Mouse (Mus musculus): ENCODE data around the gene Alk.

Alk gene

DNA sequence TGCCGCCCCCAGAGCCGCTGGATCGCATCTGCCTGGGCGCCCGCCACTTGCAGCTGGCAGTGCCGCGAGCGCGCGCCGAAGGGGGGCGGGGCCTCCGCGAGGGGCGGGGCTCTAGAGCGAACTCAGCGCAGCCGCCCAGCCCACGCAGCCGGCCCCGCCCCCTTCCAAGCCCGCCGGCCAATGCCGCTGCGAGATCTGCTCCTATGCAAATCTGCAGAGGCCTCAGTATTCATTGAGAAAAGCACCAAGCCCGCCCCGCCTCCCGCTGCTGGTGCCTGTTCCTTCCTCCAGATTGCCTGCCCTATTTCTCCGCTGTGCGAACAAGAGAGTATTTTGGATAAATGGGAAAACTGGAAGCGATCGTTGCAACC is at the start of gene Alk:
Gene Alk, minus strand, starts transcription at position 18 of the 371 bp plus-strand sequence.
- DNase-seq (ENCODE audit: low spot score), result peak; percentile 83

DNA sequence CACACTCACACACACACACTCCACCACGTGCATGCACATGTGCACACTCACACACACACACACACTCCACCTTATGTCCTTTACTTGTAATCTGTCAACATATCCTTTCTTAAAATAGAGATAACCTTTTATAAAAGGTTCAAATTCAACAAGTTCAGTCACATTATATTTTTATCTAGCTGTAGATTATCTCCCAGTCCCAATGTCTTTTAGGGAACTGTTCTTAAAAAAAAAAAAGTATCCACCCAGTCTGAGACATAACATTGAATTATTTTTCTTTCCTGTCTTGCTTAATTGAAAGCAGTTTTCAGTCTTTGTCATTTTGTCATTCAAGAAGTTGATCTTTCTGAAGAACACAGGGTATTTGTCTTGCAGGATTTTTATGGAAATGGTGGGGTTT is 48.4 kb upstream of the Alk start:
- no peak for DNase-seq (ENCODE audit: low spot score)

DNA sequence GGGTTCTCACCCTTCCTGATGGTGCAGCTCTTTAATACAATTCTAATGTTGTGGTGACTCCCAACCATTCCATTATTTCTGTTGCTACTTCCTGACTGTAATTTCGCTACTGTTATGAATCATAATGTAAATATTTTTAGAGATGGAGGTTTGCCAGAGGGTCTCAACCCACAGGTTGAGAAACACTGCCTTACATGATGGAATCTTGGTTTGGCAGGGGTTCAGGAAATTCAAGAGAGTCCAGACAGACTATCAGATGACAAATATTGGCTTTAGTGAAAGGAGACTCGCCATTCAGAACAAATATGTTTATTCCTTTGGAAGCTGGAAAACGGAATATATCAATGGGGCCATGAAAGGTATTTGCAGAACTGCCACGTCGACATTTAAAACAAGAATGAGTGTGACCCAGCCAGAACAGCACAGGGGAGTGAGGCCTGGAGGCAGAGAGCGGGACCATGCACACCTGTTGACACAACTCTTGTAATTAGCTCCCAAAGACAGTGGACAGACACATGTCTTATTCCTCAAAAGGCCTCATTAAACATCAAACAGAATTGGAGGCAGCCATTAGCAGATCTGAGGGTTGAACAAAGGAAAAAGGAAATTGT is 44.3 kb upstream of the Alk start:
- no peak for DNase-seq (ENCODE audit: low spot score)

DNA sequence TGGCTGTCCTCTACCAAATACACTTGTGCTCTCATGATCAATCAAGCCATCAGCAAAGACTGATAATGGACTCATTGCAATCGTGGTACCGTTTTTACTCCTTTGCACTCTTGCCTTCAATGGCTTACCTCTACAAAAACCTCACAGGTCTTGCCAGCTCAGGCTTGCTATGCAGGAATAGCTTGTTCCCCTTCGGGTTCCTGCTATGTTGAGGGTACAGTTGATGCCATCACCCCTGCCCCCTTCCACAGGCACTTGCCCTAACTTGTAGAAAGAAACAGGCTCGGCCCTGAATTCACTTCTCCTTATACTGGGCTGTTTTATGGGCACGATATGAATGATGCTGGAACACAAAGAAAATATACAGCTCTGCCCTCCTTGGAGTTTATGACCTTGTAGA is 41.7 kb upstream of the Alk start:
- DNase-seq (ENCODE audit: low spot score), result no peak

DNA sequence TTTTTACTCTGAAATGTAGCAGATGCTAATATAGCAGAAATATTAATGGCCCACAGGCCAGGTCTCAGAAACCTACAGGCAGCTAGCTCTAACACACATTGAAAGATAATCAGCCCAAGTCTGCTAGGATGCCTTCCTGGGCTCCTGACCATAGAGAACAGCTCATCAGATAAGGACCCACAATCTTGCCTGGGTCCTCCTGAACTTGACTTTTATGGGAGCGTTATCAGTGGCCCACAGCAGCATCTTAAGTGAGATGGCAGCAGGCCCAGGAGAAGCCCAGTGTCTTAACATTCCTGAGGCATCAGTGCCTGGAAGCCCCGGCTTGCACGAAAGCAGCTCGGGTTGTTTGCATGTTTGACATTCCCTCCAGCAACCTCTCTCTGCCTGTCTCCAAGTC is 35.7 kb upstream of the Alk start:
- DNase-seq (ENCODE audit: low spot score), result no peak

DNA sequence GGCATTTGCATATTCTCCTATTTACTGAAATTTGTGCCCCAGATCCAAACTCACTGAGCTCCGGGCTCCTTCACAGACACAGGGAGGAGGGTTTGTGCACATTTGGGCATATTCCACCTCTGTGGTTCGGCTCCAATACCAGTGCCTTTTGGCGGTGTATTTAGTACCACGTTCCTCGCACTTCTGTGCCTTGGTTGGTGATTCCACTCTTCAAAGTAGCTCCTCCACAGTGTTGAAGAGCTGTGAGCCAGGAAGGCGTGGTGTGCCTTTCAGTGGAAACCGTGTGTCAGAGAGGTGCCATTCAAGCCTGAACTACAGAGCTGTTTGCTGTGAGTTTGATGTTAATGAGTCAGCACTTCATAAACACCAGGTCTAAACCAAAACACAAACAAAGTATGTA is 35.0 kb upstream of the Alk start:
- DNase-seq (ENCODE audit: low spot score), result no peak

DNA sequence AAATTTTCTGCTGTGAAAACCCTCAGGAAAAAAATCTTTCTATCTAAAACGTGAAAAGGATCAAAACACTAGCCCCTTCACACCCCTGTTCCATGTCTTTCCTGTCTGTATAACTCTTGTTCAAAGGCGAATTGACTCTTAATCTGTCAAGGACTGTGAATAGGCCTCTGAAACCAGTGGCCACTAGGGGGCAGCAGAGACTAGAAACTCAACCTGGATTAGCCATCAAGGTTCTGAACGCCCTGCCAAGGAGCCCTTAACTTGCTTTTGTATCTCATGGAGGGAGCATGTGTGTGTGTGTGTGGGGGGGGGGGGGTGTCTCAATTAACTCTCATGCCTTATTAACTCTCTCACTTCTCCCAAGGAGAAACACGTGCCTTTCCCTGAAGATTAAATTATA is 1.8 kb upstream of the Alk start:
- peak; percentile 79 for DNase-seq (ENCODE audit: low spot score)

DNA sequence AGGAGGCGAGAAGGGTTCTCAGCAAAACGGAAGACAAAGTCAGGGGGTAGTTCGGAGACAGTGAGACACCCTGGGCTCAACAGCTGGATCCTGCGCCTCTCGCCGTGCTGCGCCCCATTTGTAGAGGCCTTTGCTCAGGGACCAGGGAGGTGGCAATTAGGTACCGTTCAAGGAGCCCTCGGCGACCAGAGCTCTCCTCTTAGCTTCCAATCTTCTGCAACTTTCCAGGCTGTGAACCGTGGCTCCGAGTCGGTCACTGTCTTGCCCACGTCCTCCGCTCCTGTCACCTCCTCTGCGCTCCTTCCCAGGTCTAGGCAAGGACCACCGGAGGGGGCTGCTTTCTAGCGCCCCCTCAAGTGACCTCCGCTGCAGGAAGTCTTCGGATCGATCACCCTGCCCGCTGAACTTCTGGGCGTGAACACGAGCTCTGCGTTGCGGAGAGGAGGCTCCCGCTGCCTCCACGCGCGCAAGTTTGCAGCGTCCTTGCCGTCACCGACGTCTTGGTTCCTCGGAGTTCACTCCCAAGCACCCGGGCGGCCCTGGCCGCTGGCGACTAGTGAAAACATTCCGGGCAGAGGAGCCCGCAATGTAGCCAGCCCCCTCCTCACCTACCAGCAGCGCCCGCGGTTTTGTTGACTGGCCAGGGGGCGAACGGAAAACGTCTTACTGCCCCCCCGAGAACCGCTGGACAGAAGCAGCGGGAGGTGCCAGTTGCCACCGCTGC is 379 bp downstream of the Alk start:
- no peak for DNase-seq (ENCODE audit: low spot score)

DNA sequence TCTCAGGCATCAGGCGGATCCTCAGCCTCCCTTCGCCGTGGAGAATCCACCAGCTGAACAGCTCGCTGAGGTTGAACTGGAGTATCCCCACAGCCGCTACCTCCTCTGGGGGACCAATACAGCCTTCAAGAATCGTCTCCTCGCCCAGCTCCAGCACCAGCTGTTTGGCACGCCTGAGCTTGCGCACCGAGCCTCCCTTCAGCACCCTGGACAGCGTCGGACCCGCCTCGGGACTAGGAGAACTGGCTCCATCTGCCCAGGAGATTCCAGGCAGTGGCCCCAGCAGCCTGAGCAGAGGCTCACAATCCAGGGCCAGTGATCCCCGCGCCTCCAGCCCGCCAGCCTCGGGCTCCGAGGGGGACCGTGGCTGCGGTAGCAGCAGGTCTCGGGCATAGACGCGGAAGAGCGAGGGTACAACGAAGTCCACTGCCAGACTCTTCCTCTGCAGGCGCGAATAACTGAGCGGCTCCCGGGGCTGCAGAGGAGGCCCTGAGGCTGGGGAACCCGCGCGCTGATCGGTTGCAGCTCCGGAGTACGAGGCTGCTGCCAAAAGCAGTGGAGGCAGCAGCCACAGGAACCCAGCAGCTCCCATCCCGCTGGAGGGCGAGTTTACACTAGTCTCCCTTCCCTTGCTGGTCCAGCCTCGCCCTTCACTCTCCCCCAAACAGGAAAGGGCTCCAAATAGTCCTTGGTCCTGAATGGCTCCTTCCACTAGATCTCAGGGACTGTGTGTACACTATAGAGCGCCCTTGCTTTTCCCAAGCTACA is 1.1 kb downstream of the Alk start:
- DNase-seq (ENCODE audit: low spot score), result peak; percentile 16

DNA sequence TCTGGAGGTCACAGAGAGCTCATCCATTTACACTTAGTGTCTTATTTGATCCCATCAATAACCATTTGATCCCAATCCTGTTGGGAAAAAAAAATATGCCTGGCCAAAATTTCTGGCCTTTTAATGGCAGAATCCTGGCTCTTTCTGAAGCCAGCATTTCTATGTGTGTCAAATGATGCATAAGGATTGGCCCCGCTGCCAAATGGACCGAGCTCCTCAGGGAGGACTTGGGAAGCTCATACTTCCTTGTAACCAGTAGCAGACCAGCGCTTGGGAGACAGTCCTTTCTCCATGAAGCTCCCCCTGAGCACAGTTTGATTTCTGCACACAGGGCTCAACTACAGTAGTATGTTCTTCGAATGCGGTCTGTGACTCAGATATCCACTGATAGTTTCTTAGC is 3.6 kb downstream of the Alk start:
- DNase-seq (ENCODE audit: low spot score), result no peak

DNA sequence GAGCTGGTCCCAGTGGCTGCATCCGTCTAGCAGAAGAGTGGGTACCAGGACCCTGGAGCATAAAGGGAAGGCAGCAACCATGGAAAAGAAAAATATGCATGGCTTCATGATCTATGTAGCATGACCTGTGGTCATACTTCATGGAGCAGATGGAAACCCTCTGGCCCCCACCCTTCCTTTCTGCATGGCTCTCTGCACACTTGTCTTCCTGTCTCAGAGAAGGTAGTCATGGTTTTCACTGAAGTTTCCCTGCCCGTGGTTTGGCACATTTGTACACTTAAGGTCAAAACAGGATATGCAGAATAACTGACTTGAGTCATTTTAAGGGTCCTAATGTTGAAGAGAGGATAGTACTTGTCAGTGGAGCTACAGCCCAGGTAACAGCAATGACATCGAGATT is 16.8 kb downstream of the Alk start:
- DNase-seq (ENCODE audit: low spot score), result no peak

DNA sequence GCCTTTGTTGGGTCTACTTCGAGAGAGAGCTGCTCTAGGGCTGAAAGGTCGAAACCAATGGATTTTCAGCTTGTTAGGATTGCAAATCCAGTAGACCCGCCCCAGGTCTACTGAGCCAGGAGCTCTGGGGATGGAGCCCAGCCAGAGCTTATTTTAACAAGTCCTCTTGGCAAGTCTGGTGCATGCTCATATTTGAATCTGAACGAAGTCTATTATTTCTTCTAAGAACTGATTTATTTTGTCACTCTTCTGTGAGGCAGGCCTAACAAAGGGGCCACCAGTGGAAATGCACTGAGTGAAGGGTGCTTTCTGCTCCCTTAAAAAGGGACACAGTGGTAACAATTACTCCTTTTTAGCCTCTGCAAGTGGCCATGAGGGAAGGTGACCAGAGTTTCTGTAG is 24.3 kb downstream of the Alk start:
- DNase-seq (ENCODE audit: low spot score), result peak; percentile 15

DNA sequence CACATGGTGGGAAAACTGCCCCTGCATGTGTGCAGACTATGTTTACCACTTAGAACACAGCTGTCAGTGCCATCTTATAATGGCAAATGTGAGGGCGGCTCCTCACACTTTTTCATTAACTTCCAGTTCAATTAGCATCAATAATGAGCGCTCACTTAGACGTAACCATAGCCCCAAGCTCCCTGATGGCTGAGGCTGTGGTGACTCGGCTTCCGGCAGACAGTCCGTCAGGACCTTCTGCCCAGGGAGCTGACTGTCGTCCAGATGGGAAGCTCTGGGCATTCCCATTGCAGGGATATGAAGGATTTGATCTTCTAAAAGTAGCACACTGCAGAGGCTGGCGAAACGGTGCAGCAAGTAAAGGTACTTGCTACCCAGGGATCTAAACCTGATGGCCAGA is 25.1 kb downstream of the Alk start:
- DNase-seq (ENCODE audit: low spot score), result no peak

DNA sequence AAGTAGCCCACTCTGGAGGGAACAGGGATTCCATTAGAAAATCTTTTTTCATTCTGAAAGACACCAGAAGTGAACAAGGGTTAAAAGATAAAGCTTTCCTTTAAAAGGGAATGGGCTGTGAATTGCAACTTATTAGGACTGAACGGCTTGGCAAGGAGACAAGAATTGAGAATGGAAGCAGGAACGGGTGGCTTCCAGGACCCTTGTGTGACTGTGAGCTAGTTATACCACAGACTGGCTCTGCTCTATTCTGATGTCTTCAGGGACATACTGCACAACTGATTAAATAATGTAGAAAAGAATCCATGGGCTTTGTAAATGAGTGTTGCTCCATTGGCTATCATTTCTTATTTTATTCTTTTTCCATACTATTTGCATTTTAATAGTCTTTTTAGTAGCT is 33.0 kb downstream of the Alk start:
- no peak for DNase-seq (ENCODE audit: low spot score)

DNA sequence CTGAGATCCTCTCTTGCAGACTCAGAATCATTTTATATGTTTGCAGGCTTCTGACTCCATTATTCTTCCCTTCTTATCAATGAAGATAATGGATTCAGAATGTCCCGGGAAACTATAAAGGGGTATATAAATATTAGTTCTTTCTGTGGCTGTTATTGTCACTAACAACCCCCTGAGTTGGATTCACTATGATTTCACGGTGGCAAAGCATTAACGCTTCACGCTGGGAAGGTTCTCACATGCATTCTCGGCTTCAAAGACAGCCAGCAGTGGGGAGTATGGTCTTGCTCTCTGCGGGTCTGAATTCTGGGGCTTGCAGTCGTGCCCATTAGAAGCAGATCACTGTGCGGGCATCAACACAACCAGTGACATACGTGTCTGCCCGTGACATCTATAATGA is 34.9 kb downstream of the Alk start:
- no peak for DNase-seq (ENCODE audit: low spot score)

DNA sequence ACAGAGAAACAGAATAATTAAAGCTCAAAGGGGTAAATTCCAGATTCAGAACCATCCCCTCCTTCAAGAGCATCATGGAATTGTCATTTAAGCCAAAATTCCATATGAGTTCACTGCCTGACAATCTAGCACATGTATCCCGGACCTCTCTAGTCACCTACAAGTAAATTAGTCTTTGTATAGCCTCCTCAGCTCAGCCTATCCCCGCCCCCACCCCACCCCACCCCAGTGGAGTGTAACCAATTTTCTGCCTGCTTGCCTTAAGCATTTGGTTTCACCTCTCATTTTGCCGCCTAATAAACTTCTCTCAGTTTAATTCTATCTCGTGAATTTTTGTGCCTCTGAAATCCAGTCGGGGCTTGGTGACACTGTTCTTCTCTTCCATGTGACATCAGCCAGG is 41.0 kb downstream of the Alk start:
- no peak for DNase-seq (ENCODE audit: low spot score)

DNA sequence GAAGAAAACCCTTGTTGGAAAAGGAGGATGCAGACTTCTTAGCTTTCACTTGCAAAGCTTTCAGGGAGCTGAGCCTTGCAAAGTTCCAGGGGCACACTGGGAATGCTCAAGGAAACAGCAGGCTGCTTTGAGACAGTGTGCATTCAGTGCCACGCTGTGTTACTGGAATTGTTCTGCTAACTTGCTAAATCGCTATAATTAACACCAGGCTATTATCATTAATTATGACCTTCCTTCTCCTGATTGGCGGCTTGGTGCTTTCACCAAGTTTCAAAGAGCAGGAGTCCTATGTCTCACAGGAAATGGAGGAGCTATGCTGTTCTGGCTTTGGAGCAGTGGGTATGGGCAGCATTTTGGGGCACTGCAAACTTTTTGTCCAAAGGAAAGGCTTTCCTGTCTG is 43.0 kb downstream of the Alk start:
- no peak for DNase-seq (ENCODE audit: low spot score)

DNA sequence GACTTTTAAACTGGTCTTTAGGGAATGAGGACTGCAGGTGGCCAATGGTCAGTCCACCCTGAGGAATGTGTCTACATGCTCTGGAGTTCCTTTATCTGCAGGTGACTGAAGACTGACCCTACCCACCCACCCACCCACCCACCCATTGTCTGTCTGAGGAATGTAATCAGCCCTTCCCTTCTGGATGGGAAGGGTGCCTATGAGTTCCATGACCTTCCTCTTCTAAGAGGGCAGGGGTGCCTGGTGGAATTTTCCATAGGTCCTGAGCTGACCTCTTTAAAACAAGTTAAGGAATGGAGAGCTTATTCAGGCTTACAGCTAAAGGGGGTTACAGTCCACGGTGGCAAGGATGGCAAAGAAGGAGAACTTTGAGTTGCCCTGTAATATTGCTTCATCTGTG is 43.7 kb downstream of the Alk start:
- no peak for DNase-seq (ENCODE audit: low spot score)

DNA sequence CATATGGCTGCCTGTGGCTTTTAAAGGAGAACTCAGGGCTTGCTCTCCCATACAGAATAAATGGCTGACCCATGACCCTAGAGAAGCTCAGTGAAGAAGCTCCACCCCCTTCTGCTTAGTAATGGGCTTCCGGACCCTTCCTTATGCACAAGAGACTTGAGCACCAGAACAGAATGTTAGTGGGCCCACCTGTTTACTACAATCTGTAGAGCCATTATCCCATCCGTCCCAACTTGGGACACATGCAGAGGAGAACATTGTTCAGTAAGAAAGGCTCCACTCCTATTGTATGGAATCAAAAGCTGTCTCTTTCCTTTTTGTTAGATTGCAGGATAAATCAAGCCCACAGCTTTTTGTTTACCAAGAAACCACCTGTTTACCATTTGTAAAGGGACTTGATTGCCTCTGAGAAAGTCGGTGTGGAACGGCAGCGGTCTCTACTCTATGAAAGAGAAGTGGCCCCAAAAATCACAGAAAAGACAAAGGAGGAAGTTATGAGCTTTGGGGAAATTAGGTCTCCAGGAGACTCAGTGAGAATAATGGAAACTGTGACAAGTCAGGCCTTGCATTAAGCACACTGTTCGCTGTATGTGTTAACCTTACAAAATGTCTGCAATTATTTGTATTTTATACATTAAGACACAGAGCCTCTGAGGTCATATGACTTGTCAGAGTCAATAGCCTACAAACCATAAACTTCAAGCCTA is 47.2 kb downstream of the Alk start:
- no peak for DNase-seq (ENCODE audit: low spot score)

DNA sequence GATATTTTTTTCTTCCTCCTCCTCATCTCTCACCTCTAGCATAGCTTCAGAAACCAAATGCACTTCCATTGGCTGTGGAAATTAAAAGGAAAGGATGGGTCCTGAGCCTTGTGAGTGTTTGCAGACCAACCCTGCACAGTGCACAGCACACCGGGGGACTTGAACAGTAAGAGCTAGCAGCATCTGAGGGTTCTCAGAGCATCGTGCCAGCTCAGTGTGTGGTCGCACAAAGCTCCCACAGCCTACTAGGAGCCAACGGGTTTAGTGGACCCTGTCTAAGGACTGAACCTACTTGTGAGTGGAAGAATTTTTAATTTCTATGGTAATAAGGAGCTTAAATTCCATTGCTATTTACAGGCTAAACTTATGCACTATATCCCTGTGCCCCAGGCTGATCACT is 58.2 kb downstream of the Alk start:
- DNase-seq (ENCODE audit: low spot score), result no peak

DNA sequence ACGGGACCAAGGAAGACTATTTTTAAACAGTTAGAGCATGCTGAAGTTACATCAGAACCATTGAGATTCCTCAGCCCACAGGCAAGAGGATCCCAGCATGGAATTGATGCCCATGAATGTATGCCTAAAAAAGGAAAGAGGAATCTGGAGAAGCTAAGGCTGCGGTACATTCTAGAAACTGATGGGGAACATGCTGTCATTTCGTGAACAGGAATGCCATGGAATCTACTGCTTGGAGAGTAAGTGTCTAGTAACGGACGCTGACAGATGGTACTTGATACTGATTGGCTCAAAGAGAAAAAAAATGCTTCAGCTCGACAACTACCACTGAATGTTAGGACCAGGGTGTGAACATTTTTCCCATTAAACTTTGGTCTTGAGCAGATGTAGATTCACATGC is 69.1 kb downstream of the Alk start:
- no peak for DNase-seq (ENCODE audit: low spot score)

DNA sequence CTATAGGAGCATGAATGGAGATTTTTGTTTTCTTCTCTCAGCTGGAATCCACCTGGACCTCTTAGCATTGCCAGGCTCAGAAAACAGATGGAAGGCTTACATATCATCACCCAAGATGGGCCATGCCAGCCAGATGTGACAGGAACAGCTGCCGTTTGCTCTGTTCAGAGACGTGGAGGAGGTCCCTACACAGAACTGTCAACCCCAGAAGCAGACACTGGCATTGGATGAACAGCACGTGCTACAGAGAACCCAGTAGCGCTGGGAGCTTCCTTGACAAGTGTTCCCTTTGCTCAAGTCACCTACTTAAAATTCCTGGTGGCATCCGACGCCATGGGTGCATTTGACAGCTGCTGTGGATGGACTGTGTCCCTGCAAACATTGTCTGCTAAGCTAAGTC is 72.2 kb downstream of the Alk start:
- no peak for DNase-seq (ENCODE audit: low spot score)

DNA sequence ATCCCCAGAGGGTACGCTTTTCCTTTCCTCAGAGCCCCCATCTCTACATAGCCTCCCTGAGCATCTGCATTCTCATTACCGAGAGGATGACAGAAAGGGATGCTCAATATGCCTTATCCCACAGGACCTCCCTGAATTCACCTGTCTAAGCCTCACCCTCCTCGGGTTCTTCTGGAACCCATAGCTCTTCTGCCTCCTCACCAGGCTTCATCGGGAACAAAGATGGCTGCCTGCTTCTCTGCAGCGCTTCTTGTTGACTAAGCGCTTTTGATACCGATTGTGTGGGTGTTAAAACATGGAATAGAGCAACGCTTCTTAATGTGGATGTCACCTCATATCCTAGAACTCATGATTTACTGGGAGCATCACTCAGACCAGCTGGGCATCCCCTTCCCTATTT is 75.9 kb downstream of the Alk start:
- DNase-seq (ENCODE audit: low spot score), result no peak

Measured in left cerebral cortex, adult 11 months (tissue).